Mouse (Mus musculus) embryo, embryonic 10 days (tissue): ENCODE measurements around the gene Mta3.

ENCODE experiments used
- DNase-seq: peaks from one replicate; pipeline ENCODE4 v3.0.0-alpha.2; 2015; ENCODE audit warnings: low spot score

The Mta3 gene

GRCm38 (mm10) chr17:83706116-83706593, at the start of gene Mta3:
Gene Mta3 (plus strand): TSS chr17:83706163.
- peak; percentile 40 for DNase-seq

- DNase-seq, result no peak
These were observed 48.6 kb upstream of the Mta3 start for GRCm38 (mm10) chr17:83657375-83657774.

- DNase-seq, result no peak
These were observed 47.0 kb upstream of the Mta3 start for GRCm38 (mm10) chr17:83658943-83659342.

- DNase-seq, result no peak
These were observed 41.2 kb upstream of the Mta3 start for GRCm38 (mm10) chr17:83664761-83665160.

- DNase-seq, result no peak
These were observed 39.2 kb upstream of the Mta3 start for GRCm38 (mm10) chr17:83666597-83667287.

GRCm38 (mm10) chr17:83667934-83668690, 37.9 kb upstream of the Mta3 start:
- no peak for DNase-seq

- no peak for DNase-seq
These were observed 33.3 kb upstream of the Mta3 start for GRCm38 (mm10) chr17:83672685-83673084.

- DNase-seq, result no peak
These were observed 28.6 kb upstream of the Mta3 start for GRCm38 (mm10) chr17:83677370-83677769.

GRCm38 (mm10) chr17:83681977-83682376, 24.0 kb upstream of the Mta3 start:
- DNase-seq, result no peak

GRCm38 (mm10) chr17:83684475-83684874, 21.5 kb upstream of the Mta3 start:
- DNase-seq, result no peak

- no peak for DNase-seq
These were observed 15.5 kb upstream of the Mta3 start for GRCm38 (mm10) chr17:83690418-83690817.

GRCm38 (mm10) chr17:83691379-83691778, 14.6 kb upstream of the Mta3 start:
- DNase-seq, result no peak

GRCm38 (mm10) chr17:83693941-83694340, 12.0 kb upstream of the Mta3 start:
- DNase-seq, result no peak

- DNase-seq, result no peak
These were observed 10.2 kb upstream of the Mta3 start for GRCm38 (mm10) chr17:83695785-83696184.

GRCm38 (mm10) chr17:83699062-83699724, 6.8 kb upstream of the Mta3 start:
- peak; percentile 27 for DNase-seq

- DNase-seq, result no peak
These were observed 5.8 kb upstream of the Mta3 start for GRCm38 (mm10) chr17:83700125-83700524.

- DNase-seq, result no peak
These were observed 1.5 kb upstream of the Mta3 start for GRCm38 (mm10) chr17:83704469-83704868.

- peak; percentile 76 for DNase-seq
These were observed 429 bp upstream of the Mta3 start for GRCm38 (mm10) chr17:83705352-83706115.

- DNase-seq, result peak; percentile 59
These were observed 697 bp downstream of the Mta3 start for GRCm38 (mm10) chr17:83706594-83707126.

GRCm38 (mm10) chr17:83707372-83707771, 1.4 kb downstream of the Mta3 start:
- DNase-seq, result no peak

- no peak for DNase-seq
These were observed 1.9 kb downstream of the Mta3 start for GRCm38 (mm10) chr17:83707846-83708245.

- DNase-seq, result no peak
These were observed 2.3 kb downstream of the Mta3 start for GRCm38 (mm10) chr17:83708256-83708655.
